Mouse (Mus musculus) neural tube, embryonic 15.5 days (tissue): ENCODE measurements around the gene Gpr61. TPM values are rescaled to one million over a fixed set of nuclear protein-coding genes. Genes with fewer than 3 reads are reported as not detected.

Experiments
- ATAC-seq: fragments of 200-750 bp; cut with Nextera tagmentation; 2 replicates; pipeline ENCODE4 v1.8.0; 2017; ENCODE audit warnings: mild to moderate bottlenecking, moderate TSS enrichment, moderate library complexity; ENCODE audit not compliant: low FRiP score
- H3K27ac ChIP-seq: fragments of 300-500 bp; sonication (generic); replicated peaks from 2 replicates; pipeline ENCODE4 v1.5.1; 2015; ENCODE audit warnings: mild to moderate bottlenecking, inconsistent platforms
- H3K27me3 ChIP-seq: fragments of 300-500 bp; sonication (generic); replicated peaks from 2 replicates; pipeline ENCODE4 v1.6.1; 2015; ENCODE audit warnings: inconsistent platforms
- H3K36me3 ChIP-seq: fragments of 300-500 bp; sonication (generic); 2 replicates; pipeline ENCODE4 v1.6.1; 2015; ENCODE audit warnings: inconsistent platforms
- H3K4me1 ChIP-seq: fragments of 300-500 bp; sonication (generic); 2 replicates; pipeline ENCODE4 v1.6.1; 2015; ENCODE audit warnings: inconsistent platforms
- H3K4me2 ChIP-seq: fragments of 300-500 bp; sonication (generic); 2 replicates; pipeline ENCODE4 v1.6.1; 2015; ENCODE audit warnings: inconsistent platforms, mild to moderate bottlenecking, moderate library complexity
- H3K4me3 ChIP-seq: fragments of 300-500 bp; sonication (generic); replicated peaks from 2 replicates; pipeline ENCODE4 v1.5.1; 2015; ENCODE audit warnings: mild to moderate bottlenecking, inconsistent platforms
- H3K9ac ChIP-seq: fragments of 300-500 bp; sonication (generic); replicated peaks from 2 replicates; pipeline ENCODE4 v1.6.1; 2015; ENCODE audit warnings: mild to moderate bottlenecking, inconsistent platforms
- H3K9me3 ChIP-seq: fragments of 300-500 bp; sonication (generic); replicated peaks from 2 replicates; pipeline ENCODE4 v1.6.1; 2016; ENCODE audit warnings: inconsistent platforms
- WGBS: fragments of 180-500 bp; shearing (Covaris S2); methylation state at CpG from one replicate; pipeline ENCODE4 v1.1.7; 2015; ENCODE audit warnings: mixed read lengths; 5-methylcytosine and 5-hydroxymethylcytosine counted together
- polyA plus RNA-seq: library from polyadenylated mRNA; unstranded; fragments of >200 nt; fragmentation: Nextera tagmentation; extraction: Ambion mirVana; gene quantifications from 2 replicates; pipeline ENCODE4 v1.2.1, GENCODE M21; 2015

Gpr61 gene
- polyA plus RNA-seq, 1 experiment from 2014 or later: 7.7 TPM

DNA sequence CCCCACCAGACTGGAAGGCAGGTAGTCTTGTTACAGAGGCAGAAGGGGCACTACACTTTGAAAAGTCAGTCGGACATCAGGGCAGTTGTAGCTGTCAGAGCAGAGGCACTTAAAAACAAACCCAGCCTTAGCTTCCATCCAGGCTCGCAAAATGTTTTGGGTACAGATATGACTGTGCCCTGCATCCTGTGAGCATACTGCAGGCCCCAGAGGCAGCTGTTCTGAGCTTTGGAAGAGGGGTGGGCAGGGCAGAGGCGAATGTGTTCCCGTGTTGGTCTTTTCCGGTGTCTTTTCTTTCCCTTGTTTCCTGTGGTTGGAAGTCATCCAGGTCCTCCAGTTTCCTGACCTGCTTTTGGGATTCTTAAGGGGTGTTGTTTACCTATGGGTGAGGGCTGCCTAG, 35.2 kb upstream of the Gpr61 start:
- no peaks in the 10 kb centered on the region for H3K27me3 ChIP-seq
- 66% methylated on average over 5 of the region's 5 CpGs for WGBS
- H3K4me1 ChIP-seq: peaks cover 58% of the 10 kb centered on the region
- no peak overlapping the region for H3K27ac ChIP-seq
- peaks cover 11% of the 10 kb centered on the region; the same call in 1 of the 2 replicates for H3K36me3 ChIP-seq
- ATAC-seq: no peak
- no peaks in the 10 kb centered on the region for H3K9me3 ChIP-seq
- no peak overlapping the region for H3K4me2 ChIP-seq
- no peak overlapping the region for H3K4me3 ChIP-seq
- H3K9ac ChIP-seq: no peak overlapping the region

DNA sequence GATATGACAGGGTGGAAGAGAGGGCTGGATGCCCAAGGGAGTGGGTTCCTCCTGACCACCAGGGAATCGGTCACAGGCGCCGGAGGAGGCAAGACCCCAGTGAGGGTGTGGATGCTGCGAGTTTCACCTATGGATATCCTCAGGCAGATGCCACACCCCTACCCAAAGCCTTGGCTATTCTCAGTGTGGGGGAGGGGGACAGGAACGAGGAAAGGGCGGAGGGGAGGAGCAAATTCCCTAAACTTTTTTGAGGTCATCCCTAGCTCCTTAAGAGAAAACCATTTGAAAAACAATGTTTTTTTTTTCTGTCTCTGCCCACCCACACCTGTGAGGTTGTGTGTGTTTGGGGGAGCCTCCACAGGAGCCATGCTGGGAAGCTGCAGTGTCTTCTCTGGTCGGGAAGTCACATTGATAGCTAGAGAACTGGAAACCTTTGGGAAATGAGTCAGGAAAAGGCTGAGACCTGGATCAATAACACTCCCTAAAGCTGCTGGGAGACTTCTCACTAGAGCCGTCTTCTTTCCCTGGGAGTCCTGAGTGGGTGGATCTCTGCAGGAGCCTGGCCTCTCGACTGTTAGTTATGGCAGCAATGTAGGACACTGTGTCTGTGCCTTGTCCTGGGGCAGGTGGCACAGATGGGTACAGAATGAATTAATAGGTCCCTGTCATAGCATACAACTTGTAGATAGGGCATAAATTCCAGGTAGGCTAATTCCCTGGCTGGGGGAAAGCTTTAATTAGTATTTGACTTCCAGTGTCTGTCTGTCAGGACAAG, 34.2 kb upstream of the Gpr61 start:
- Histone ChIP-seq H3K4me2 (peak overlapping the region; percentile 0; the same call in 1 of the 2 replicates), H3K9ac (no peak overlapping the region), H3K9me3 (no peaks in the 10 kb centered on the region), H3K4me1 (peaks cover 55% of the 10 kb centered on the region), H3K4me3 (no peak overlapping the region), H3K36me3 (peaks cover 11% of the 10 kb centered on the region; the same call in 1 of the 2 replicates), H3K27me3 (peaks cover 3% of the 10 kb centered on the region; the same call in 1 of the 2 replicates), H3K27ac (no peak overlapping the region)
- WGBS: 67% methylated on average over 9 of the region's 9 CpGs
- ATAC-seq: no peak

DNA sequence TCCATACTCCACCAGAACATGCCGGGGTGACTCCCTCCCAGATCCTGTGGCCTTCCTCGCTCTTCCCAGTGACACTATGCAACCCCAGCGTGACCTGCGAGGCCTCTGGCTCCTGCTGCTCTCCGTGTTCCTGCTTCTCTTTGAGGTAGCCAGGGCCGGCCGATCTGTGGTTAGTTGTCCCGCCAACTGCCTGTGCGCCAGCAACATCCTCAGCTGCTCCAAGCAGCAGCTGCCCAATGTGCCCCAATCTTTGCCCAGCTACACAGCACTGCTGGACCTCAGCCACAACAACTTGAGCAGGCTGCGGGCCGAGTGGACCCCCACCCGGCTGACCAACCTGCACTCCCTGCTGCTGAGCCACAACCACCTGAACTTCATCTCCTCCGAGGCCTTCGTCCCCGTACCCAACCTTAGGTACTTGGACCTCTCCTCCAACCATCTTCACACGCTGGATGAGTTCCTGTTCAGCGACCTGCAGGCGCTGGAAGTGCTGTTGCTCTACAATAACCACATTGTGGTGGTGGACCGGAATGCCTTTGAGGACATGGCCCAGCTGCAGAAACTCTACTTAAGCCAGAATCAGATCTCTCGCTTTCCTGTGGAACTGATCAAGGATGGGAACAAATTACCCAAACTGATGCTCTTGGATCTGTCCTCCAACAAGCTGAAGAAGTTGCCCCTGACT, 32.6 kb upstream of the Gpr61 start:
- H3K36me3 ChIP-seq: peaks cover 11% of the 10 kb centered on the region; the same call in 1 of the 2 replicates
- H3K4me3 ChIP-seq: peak overlapping the region; percentile 76
- WGBS: 61% methylated on average over 20 of the region's 20 CpGs
- H3K27me3 ChIP-seq: peaks cover 3% of the 10 kb centered on the region; the same call in 1 of the 2 replicates
- 0 out of 2 replicates have a peak overlapping the region, but pooled peaks have one; percentile 75 for H3K27ac ChIP-seq
- H3K9ac ChIP-seq: peak overlapping the region; percentile 82
- peak overlapping the region; percentile 85 for H3K4me2 ChIP-seq
- H3K4me1 ChIP-seq: peaks cover 52% of the 10 kb centered on the region
- H3K9me3 ChIP-seq: no peaks in the 10 kb centered on the region
- ATAC-seq: peak; percentile 5; the same call in 1 of the 2 replicates

DNA sequence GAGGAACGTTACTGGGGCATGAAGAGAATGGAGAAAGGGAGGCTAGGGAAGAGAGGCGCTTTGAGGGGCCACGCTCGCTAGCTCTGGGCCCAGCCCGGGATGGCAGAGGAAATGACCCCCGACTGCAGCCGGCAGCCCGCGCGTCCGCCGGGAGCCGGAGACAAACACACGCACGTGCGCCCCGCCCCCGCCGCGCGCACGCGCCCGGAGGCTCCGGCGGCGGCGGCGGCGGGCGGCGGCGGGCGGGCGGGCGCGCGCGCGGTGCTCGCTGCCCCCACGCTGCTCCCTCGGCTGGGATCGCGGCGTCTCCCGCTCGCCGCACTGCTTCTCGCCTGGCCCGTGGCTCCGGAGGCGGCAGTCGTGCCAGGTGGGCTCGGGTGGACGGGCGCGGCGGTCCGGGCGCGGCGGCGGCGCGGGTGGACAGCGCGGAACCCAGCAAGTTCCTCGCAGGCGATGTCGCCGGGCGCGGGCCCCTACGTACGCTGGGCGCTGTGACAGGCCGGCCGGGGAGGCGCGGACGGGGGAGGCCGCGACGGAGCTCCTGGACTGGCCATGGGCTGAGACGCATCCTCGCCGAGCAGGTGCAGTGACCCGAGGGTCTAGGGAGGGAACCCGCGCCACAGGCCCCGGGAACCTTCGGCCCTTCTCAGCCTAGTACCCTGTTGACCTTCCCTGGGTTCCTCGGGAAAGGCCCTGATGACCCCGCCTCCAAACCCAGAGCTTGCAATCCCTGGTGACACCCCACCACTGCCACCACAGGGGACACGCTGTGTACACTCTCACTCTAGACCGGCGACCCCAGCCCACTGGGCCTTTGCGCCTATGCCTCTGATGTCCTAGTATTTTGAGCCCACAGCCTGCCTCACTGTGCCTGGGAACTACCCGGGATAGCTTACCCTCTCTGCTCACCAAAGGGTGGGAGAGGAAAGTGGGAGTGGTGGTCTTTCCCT, 31.7 kb upstream of the Gpr61 start, which contains the start of gene Amigo1:
TSS of gene Amigo1 (plus strand) at position 238 of the 950 bp plus-strand sequence.
- peak; percentile 72 for ATAC-seq
- WGBS: 1% methylated on average over 58 of the region's 100 CpGs
- Histone ChIP-seq H3K27me3 (peaks cover 3% of the 10 kb centered on the region; the same call in 1 of the 2 replicates), H3K4me3 (peak within 1 kb of the TSS; percentile 76), H3K36me3 (peaks cover 6% of the 10 kb centered on the region; the same call in 1 of the 2 replicates), H3K9ac (peak within 1 kb of the TSS; percentile 82), H3K4me2 (peak within 1 kb of the TSS; percentile 85), H3K4me1 (peaks cover 52% of the 10 kb centered on the region), H3K9me3 (no peaks in the 10 kb centered on the region), H3K27ac (peak within 1 kb of the TSS; percentile 75)

DNA sequence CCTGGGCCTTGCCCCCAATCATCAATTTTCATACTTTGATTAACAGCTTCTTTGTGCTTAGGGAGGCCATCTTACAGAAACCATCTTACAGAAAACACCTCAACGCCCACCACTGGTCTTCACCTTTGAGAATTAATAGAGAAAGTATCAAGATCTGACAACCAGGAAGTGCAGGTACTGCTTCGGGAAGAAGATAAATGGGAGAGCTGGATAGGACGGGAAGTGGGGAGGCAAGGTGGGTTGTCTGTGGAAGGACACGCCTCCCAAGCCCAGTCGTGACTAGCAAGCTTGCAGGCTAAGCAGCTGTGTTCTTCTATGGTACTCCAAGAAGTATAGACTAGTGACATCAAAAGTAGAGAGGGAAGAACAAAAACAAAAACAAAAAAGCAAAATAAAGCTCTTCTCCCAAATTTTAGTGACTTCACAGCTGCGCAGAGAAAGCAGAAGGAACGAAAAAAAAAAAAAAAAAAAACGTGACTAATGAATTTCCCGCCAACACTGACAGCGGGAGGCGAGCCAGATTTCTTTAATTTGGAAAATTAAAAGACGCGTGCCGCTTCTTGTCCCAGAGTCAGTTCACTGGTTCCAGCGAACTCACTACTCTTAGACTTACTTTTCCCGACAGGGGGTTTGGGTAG, 30.9 kb upstream of the Gpr61 start:
- H3K4me1 ChIP-seq: peaks cover 48% of the 10 kb centered on the region
- peak overlapping the region; percentile 85 for H3K4me2 ChIP-seq
- H3K27ac ChIP-seq: peak overlapping the region; percentile 75; the same call in 1 of the 2 replicates
- peaks cover 3% of the 10 kb centered on the region; the same call in 1 of the 2 replicates for H3K27me3 ChIP-seq
- peak overlapping the region; percentile 76 for H3K4me3 ChIP-seq
- H3K9me3 ChIP-seq: no peaks in the 10 kb centered on the region
- 4% methylated on average over 16 of the region's 16 CpGs for WGBS
- ATAC-seq: peak; percentile 56; the same call in 1 of the 2 replicates
- peak overlapping the region; percentile 82 for H3K9ac ChIP-seq
- peaks cover 6% of the 10 kb centered on the region; the same call in 1 of the 2 replicates for H3K36me3 ChIP-seq

DNA sequence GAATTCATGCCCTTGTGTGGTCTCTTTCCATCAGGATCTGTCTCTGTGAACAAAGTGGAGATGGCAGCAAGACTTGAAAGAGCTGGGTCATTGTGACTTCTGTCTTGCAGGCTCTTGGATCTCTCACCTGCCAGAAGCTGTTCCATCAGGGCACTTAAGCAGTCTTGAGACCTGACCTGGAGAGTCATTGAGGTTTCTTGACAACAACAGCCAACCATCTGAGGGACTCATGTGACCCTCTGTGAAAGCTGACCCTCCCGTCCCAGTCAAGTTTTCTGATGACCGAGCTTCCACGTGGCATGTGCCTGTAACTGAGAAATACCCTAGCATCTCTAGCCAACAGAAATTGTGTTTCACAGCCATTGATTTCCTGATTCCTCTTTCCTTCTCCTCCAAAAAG, 30.1 kb upstream of the Gpr61 start:
- H3K4me2 ChIP-seq: no peak overlapping the region
- no peak overlapping the region for H3K4me3 ChIP-seq
- no peak overlapping the region for H3K9ac ChIP-seq
- no peak for ATAC-seq
- H3K9me3 ChIP-seq: no peaks in the 10 kb centered on the region
- H3K4me1 ChIP-seq: peaks cover 43% of the 10 kb centered on the region
- 87% methylated on average over 3 of the region's 3 CpGs for WGBS
- H3K36me3 ChIP-seq: peaks cover 6% of the 10 kb centered on the region; the same call in 1 of the 2 replicates
- peaks cover 3% of the 10 kb centered on the region; the same call in 1 of the 2 replicates for H3K27me3 ChIP-seq
- no peak overlapping the region for H3K27ac ChIP-seq

DNA sequence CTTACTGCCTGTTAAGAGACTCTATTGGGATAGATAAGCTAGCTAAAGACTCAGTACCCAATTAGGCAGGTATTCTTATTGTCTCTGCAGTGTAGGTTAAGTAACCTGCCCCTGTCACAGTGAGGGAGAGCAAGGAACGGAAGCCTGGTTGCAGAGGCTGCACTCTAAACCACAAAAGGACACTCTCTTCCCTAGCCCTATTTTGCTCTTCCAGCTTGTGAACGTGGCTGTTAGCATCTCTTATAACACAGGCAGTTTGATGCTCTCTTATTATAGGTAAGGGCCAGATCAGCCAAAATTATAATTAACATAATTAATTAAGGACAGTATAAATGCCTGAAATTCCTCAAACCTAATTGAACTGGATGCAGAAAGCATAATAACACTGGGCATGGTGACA, 25.8 kb upstream of the Gpr61 start:
- H3K9ac ChIP-seq: no peak overlapping the region
- no peaks in the 10 kb centered on the region for H3K36me3 ChIP-seq
- H3K4me1 ChIP-seq: peaks cover 13% of the 10 kb centered on the region
- no peak overlapping the region for H3K4me3 ChIP-seq
- H3K27me3 ChIP-seq: peaks cover 3% of the 10 kb centered on the region; the same call in 1 of the 2 replicates
- H3K27ac ChIP-seq: no peak overlapping the region
- no peak for ATAC-seq
- WGBS: 41% methylated on average over 2 of the region's 2 CpGs
- no peak overlapping the region for H3K4me2 ChIP-seq
- no peaks in the 10 kb centered on the region for H3K9me3 ChIP-seq

DNA sequence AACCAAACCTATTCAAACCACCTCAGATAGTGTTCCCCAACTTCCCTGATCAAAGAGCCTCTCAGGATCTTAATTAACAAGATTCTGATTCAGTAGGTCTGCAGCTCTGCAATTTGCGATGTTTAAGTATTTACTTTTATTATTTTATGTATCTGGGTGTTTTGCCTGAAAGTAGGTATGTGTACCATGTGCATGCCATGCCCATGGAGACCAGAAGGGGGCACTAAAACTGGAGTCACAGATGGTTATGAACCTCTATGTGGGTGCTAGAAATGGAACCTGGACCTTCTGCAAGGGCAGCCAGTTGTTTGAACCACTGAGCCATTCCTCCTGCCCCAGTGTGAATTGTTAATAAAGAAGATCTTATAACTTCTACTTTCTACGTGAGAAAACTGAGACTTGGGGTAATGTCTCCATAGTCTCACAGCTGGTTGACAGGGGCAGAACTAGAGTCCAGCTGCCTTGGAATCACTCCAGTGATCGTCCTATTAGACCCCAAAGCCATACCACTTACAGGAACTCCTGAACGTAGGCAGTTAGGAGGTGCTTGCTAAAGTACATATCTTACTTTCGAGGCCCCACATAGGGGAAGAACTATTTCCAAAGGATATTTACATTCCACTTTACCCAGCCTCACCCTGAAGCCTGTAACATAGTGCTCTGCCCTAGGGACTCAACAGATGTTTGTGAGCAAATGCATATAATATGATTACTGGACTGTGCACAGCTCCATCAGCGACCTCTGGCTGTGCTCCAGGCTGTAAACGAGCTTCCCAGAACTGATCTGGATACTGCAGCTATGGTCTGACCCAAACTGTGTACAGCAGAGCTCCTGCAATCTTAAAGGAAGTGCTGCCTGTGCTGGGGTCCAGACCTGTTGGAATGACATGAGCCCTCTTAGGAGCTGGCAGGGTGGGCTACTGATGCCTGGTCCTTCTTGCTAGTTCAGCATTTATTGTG, 24.4 kb upstream of the Gpr61 start:
- peaks cover 26% of the 10 kb centered on the region for H3K4me1 ChIP-seq
- H3K4me3 ChIP-seq: no peak overlapping the region
- no peak overlapping the region for H3K9ac ChIP-seq
- 79% methylated on average over 7 of the region's 7 CpGs for WGBS
- no peaks in the 10 kb centered on the region for H3K36me3 ChIP-seq
- no peaks in the 10 kb centered on the region for H3K27me3 ChIP-seq
- H3K9me3 ChIP-seq: no peaks in the 10 kb centered on the region
- ATAC-seq: no peak
- no peak overlapping the region for H3K4me2 ChIP-seq
- H3K27ac ChIP-seq: no peak overlapping the region

DNA sequence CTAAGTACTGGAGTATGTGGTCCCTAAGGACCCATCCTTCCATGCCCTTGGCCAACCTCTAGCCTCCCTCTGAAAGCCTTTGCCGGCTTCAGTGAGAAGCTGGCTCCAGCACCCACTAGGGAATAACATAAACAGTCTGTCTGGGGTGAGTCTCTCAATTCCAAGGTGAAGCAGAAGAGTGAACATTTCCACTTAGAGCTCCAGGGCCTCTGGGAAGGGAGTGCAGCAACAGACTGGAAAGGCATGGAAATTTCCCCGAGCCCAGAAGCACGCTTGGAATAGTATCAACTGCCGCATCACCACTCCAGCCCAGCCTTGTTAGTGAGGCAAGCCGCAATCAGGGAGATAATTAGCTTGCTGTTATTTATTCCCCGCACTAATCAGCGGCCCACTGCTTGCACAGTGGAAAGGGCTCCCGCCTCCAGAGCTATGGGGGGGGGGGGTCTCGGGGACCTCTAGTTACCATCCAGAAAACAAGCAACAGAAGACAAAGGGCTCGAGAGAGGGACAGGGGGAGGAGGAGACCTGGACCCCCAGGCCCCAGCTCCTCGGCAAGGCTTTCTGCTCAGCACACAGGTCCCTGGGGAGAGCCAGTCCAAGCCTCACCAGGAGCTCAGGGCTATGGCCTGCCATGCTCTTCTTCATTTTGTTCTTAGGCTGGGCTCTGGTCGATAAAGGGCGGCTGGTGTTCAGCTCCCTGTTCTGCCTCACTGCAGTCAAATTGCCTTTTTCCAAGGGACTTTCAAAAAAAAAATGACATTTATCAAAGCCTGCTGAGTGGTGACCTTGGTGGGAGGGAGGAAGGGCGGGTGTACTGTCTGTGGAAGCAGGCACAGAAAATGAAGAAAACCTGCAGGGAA, 20.2 kb upstream of the Gpr61 start:
- 13% methylated on average over 14 of the region's 14 CpGs for WGBS
- Histone ChIP-seq H3K9ac (no peak overlapping the region), H3K9me3 (no peaks in the 10 kb centered on the region), H3K27me3 (no peaks in the 10 kb centered on the region), H3K27ac (peak overlapping the region; percentile 82), H3K36me3 (no peaks in the 10 kb centered on the region), H3K4me1 (peaks cover 28% of the 10 kb centered on the region), H3K4me3 (no peak overlapping the region), H3K4me2 (peak overlapping the region; percentile 43)
- ATAC-seq: peak; percentile 93
